Mouse (Mus musculus) urinary bladder, postnatal 4 days (tissue): ENCODE measurements around the gene Slc24a3.
A peak's percentile ranks its signal among the peaks of the same experiment; 100 is the strongest.

Experiments
- DNase-seq, 2 experiments: peaks; one replicate each; pipeline ENCODE4 v3.0.0; 2021 to 2022; ENCODE audit warnings: low spot score in 2 of 2

The Slc24a3 gene

DNA sequence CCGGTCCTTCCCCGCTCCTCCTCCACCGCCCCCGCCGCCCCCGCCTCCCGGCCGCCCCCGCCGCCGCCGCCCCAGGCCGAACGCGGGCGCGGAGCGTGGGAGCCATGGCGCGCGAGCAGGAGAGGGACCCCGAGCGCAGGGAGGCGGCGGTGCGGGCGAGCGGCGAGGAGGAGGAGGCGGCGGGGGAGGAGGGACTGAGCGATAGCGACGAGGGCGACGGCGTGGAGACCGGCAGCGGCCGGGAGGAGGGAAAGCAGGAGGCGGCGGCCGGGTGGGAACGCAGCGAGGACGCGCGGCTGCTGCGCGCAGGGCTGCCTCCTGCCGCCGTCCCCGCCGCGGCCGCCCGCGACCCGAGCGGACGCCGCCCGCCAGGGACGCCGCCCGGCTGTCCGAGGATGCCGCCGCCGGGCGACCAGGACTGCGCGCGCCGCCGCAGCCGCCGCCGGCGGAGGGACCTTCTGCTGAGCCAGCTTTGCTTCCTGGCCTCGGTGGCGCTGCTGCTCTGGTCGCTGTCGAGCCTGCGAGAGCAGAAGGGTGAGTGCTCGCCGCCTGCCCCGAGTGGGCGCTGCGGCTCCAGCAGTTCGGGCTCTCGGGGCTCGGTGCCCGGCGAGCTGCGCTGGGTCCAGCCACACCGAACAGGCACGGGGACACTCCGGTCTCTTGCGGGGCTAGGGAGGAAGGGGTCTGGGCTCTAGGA, at the start of gene Slc24a3:
Slc24a3 (plus strand) TSS at position 91 of the 697 bp plus-strand sequence.
- peak; percentile 78 to 84 for DNase-seq

DNA sequence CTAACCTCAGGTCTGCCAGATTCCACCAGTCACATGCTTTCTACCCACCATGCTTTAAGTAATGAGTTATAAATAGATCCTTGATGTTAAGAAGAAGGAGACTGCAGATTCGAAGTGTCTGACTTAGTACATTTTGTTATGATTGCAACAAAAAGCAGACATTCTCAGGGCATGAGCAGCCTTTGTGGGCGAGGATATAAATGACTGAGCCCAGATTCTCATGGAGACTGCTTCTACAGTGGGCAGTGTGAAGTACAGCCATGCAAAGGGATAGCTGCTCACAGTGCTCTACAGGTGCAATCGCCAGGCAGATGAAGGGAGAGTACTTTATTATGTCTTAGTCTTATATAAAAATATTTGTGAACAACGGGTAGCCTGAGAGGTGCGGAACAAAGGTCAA, 49.8 kb upstream of the Slc24a3 start:
- no peak for DNase-seq

DNA sequence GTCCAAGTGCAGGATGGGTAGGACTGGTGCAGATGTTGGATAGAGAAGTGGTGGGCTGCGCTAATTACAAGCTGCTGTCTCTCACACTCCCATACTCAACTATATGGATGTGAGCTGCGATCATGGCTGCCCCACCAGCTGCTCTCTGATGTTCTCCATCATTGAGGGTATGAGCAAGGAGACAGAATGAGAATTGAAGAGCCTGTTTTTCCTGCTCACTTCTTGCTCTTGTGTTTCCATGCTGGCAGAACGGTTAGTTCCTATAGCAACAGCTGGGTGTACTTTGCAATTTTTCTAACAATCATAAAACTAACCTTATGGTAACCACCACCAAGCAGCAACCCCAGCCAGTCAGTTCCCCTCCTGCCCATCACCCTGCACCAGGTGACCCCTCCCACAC, 39.8 kb upstream of the Slc24a3 start:
- no peak for DNase-seq

DNA sequence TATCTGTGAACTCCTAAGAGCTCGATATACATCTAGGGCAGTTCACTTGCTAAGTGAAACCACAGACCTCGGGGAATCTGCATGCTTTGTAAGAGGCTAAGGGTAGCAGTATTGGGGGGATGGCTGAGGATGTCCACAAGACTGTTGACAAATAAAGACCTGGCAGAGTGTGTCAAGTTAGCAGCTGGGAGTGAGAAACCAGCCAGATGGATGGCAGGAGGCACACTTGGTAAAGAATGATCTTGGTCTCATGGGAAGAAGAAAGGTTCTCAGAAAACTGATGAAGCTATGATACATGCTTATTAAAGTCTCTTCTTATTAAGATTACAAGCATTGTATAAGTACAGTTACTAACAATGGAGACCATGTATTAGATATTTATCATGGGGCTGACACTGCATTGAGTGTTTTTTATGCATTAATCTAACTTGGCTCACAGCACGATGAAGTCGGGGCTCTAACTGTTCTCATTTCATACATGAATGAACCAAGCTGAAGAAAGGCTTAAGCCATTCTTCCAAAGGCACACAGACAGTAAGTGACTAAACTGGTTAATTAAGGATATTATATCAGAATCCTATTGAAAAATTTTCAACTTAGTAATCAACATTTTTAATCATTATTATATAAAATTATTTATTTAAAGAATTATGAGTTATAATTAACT, 30.8 kb upstream of the Slc24a3 start:
- DNase-seq, result no peak

DNA sequence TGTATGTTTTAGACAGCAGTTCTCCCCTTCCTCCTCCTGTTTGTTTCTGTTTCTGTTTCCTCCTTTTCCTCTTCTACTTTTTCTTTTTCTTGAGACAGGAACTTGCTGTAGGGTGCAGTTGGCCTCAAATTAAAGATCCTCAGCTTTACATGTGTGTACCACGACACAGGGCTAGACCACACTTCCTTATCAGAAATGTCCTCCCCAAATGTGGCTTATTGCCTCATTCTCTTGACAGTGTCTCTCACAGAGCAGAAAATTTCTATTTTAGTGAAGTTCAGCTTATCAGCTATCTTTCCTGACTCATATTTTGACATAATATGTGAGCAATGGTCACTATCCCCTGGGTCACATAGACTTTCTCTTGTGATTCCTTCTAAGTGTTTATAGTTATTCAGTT, 17.1 kb upstream of the Slc24a3 start:
- no peak for DNase-seq

DNA sequence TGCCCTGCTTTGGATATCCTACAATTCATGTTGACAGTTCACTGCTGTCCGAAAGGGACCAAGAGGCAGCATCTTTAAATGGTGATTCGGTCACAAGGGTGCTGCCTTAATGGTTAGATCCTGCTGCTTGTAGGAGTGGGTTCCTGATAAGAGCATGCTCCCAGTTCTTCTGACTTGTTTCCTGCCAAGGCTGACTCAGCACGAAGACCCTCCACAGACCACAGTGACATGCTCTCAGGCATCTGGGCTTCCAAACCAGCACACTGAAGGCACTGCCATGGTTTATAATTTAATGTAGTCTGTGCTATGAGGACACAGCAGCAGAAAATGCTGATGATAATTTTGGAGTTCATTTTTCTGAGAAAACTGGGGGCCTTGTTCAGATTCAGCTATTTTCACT, 16.7 kb upstream of the Slc24a3 start:
- no peak for DNase-seq

DNA sequence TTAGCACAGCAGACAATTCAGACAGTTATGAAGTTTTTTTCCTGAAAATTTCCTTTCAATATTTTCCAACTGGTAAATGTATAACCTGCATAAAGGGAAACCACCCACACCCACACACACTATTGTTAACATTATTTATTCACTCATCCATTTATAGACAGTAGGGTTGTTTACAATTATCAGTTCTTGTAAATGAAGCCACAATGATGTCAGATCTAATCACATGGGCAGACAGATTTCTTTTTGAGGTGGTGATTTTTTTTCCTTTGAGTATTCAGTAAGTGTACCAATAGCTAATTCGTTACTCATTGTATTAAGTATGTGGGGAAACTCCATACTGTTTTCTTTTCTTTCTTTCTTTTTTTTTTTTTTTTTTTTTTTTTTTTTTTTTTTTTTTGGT, 15.3 kb upstream of the Slc24a3 start:
- no peak for DNase-seq

DNA sequence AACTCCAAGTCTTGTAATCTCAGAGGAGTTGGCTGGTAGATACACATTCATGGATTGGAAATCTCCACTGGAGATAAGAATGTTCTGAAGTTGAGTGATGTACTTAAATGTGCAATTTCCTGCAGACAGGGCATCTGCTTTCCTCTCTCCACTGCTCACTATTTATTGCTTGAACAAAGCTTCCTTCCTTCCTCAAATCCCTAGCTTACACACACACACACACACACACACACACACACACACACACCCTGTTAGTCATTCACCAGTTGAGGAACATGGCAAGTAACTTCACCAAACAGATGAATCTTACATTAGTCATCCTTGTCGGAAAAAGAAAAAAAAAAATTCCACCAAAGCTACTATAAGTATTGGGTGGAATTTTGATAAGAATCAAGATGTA, 8.6 kb upstream of the Slc24a3 start:
- no peak for DNase-seq

DNA sequence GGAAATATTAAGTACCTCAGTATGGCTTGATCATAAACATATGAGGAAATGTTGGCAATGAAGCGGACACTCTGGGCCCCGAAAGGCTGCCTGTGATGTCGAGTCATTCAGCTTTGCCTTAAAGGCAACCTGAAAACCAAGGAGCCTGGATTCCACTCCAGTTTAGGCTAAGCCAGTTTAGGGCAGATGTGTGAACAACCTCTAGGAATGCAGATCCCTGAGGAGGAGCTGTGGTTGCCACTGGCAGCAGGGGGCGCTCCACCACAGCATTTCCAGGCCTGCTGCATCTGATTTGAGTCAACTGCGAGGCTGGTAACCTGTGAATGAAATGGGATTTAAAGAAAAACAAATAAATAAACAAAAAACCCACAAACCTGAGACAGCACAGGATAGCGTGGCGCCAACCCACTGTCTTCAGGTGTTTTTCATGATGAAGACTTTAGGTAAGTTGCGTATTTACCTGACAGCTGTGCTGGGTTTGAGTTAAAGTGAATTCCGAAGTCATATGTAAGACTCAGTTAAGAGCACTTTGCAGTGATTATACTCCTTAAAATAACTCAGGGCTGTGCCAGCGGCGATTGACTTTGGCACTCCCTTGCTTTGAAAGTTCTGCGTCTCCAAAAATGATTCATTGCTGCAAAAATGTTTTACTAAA, 6.4 kb upstream of the Slc24a3 start:
- peak; percentile 59 to 76 for DNase-seq

DNA sequence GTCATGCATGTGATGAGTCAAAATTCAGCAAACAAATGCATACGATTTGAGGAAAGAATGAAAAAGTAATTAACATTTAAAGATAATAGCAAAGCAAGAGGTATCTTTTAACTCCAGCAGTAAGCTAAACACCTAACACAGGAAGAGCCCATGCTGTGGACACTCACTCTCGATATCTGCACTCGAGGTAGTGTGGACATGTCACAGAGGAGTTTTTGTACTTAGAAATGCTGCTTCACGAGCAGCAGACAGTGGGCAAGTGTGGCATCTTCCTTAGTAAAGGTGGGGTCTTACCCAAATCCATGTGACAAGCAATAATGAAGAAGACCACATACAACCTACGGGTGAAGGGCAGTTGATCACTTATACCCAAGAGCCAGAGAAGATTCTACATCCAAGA, 3.5 kb upstream of the Slc24a3 start:
- DNase-seq, result no peak

DNA sequence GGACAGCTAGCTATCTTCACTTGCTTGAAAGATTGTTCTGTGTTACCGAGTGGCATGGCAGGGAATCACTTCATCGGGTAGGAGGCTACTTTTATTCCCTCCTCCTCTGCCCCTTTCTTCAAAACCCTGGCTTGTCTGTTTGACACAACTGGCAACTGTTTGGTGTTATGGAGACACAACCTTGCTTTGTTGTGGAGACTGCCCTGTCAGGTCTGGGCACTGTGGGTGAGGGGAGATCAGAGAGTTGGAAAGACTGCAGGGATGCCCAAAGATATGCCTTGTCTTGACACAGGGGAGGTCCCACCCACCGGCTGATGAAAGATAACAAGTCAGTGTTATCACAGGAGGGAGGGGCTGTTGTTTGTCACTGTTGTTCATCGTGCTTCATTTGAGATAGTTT, 3.0 kb upstream of the Slc24a3 start:
- no peak for DNase-seq

DNA sequence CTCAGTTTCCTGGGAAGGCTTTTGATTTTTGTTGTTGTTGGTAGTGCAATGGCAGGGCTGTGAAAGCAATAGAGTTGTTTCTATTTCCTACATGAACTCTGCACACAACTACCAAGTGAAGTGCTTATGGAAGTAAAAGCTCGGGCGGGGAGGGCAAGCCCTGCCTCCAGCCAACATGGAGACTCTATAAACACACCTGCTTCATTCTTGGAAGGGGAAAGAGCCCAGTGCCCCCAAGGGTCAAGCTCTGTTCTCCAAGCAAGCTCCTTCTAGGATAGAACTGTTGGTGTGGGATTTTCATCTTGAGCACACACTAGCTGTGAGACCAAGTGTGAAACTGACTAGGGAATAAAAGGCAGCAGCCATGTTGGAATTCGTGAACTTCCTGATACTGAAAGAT, 2.5 kb upstream of the Slc24a3 start:
- DNase-seq, result no peak

DNA sequence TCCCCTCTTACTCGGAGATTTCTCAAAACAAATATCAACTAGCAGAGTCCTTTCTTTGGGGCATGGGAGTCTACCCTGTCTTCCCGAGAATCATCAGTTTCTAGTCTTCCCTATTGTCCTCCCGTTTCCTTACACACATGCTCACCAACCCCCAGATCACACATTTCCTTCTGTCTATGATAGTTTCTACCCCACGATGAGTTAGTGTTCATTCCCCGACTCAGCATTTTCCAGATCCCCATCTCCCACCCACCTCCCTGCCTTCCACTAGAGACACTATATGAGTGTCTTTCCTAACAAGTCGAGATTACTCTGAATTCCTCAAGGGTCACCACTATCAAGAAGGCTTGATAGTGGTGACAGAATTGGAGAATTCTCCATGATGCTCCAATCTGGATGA, 1.7 kb upstream of the Slc24a3 start:
- no peak for DNase-seq

DNA sequence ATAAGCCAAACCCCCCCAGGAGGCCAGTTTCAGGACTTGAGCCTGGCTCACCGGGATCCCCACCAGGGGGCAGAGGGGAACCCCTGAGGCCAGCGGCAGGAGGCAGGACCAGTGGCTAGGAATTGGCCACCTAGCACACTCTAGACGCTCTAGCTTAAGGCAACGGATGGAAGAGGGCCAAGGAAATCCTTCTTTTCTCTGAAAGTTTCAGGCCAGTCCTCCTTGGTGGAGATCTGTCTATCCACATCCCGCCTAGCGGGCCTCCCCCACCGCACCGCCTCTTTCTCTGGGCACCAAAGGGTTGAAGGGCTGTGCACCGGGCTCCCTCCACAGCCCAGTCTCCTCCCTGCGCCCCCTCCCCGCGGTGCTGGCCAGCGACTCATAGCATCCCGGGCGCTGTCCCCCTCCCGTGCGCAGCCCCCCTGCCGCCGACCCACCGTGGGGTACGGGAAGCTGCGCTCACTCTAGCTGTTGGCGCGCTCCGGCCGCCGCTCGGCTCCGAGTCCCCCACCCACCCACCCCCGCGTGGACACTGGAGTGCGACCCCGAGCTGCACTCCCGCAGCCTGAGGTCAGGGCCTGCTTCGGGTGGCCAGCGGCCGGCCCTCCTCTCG, 397 bp upstream of the Slc24a3 start:
- DNase-seq, result peak; percentile 62 to 82

DNA sequence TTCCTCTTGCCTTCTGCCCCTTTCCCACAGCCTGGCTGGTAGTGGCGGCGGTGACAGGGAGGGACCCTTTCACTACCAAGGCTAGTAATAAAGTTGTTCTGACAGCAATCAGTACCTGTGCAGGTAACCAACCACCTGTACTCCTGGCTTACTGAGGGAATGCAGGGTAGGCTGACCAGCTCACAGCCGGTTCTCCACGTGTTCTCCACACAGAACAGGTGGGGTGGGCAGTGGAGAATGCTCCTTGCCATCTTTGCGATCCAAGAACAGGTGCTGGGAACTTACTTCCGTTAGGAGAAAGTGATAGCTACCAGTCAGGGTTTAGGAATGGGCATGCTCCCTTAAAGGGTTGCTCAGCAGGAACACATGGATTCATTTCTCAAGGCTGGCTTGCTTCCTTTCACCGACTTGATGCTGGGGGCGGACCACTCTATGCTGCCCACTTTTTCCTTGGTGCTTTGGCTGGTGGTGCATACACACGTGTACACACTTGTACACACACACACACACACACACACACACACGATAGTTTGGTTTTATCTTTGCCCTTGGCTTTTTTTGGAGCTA, 934 bp downstream of the Slc24a3 start:
- no peak for DNase-seq

DNA sequence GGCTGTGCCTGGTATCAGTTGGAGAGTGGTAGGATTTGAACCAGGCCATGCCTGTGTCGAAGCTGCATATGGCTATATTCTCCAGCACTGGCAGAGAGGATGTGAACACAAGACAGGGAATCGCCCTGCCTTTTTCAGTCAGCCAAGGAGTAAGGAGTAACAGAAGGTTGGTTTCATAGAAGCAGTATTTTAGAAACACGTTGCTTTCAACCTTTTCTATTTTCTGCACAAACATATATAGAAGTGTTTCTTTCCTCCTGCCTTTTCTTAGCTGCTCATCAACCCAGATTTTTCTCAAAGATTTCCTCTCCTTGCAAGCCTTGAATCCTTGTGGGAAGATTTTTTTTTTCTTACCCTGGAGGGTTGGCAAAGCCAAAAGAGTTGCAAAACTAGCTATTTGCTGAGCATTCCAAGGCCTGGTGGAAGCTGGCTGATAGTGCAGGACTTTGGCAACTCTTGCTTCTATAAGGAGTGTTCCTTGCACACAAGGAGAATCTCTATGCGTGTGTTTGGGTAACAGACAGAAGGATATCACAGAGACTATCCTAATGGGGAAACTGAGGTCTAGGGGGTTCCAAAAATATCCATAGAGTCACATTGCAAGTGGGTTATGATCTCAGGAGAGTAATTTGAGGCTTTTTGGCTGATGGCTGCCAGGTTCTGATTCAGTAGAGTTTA, 5.6 kb downstream of the Slc24a3 start:
- DNase-seq, result no peak

DNA sequence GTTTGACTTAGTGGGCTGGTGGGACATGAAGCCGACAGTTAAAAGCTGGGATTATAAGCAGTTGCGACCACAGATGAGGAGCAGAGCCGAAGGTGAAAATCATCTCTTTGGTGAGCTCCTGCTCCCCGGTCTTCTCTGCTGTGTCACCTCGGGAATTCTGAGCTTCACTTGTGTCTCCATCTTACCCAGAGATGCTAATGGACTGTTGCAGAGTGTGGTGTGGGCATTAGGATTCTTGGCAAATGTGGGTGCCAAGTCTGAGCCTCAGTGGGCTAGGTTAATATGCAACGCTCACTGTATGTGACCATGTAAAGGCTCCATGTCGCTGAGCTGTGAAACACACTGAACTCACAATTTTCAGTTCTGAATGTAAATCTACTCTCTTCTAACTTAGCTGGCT, 7.5 kb downstream of the Slc24a3 start:
- DNase-seq, result no peak

DNA sequence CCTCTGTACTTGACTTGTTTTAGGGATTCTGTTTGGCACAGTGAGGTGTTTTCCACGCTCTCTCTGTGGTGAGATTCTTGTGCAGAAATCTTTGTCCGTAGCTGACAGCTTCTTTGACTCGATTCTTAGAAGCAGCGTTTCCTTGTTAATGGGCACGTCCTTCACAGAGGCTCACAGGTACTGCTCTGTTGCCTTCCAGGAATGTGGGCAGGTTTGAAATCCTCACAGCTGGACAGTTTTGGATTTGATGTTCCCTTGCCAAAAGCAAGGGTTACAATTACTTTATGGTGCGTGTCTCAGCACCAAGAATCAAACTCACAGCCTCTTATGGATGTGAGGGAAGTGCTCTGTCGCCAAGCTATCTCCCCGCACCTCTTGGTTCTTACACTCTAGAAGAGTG, 14.9 kb downstream of the Slc24a3 start:
- no peak for DNase-seq

DNA sequence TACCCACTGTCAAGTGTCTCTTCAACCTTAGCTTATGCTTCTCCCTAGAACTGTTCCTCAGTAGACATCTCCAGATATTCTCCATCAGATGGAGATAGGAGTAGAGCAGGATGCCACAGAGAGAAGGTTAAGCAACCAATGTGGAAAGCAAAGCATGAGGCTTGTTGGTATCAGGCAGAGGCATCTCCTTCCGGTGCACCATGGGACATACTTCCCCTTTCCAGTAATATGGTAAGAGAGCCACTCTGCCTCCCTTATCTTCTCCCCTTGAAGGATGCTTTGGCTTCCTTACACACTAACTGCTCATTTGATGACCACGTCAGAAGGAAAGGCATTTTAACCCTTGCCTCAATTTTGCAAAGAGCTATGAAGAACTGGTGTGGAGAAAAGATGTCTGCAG, 21.3 kb downstream of the Slc24a3 start:
- no peak for DNase-seq

DNA sequence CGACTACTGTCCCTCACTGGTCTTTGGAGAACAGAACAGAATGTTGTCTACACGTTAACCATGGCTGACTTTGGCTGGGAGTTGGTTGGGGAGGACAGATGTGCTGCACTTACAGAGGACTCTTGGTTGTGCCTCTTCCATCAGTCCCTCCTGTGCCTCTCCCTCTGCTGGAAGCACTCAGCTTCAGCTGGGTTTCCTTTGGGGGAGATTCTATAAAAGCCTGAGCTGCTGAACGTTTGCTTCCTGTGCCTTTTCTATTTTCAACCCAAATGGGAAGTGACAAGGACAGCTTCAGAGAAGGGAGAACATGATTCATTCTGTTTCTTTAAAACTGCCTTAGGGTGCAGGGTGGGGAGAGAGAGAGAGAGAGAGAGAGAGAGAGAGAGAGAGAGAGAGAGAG, 28.5 kb downstream of the Slc24a3 start:
- no peak for DNase-seq

DNA sequence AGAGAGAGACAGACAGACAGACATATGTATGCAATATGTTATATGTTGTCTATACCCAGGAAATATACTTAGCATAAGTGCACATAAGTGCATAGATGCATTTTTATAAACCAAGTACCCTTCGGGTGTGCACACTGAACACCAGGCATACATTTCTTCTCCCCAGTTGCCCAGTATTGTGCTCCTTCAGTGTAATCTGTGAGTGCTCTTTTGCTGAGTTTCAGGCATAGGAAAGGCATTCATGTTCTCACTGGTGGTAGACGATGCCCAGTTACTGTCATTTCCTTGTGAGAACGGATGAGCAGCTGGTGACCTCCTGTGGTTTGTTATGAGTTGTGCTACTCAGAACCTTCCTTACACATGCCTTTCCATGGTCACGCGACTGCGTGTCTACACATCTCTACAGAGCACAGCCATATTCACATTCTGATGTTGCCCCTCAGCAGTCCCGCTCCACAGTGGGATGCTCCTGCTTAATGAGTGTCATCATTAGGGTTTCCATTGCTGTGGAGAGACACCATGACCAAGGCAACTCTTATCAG, 29.0 kb downstream of the Slc24a3 start:
- DNase-seq, result no peak

DNA sequence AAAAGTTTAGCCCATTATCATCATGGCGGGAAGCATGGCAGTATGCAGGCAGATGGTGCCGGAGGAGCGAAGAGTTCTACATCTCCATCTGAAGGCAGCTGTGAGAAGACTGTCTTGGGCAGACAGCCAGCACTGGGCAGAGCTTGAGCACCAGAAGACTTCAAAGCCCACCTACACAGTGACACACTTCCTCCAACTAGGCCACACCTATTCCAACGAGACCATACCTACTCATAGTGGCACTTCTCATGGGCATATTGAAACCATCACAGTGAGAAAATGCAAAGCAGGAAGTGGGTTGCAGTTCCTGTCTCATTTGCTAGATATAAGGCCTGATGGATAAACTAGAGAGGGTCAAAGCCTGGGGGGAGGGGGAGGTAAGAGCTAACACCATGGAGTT, 29.5 kb downstream of the Slc24a3 start:
- DNase-seq, result no peak
